Mouse (Mus musculus): Measurements from ENCODE around the gene Rmdn3. TPM values are rescaled to one million over a fixed set of nuclear protein-coding genes. Genes with fewer than 3 reads are reported as not detected.

Gene Rmdn3
- polyA plus RNA-seq (2012; ENCODE audit: insufficient read depth, insufficient read length, low replicate concordance, missing spikeins) = not detected in 2 replicates

- Histone ChIP-seq H3K27ac (ENCODE audit: insufficient read depth, low read depth, low read length) (peak within 1 kb of the TSS; percentile 59; the same call in 1 of the 2 replicates), H3K4me3 (ENCODE audit: insufficient read depth, low read depth, low read length) (peak within 1 kb of the TSS; percentile 67), H3K4me1 (ENCODE audit: control insufficient read depth, insufficient read depth, low read length) (peaks cover 6% of the 10 kb centered on the region; the same call in 1 of the 2 replicates)
- under 1% methylated on average over 57 of the region's 57 CpGs for WGBS
- TF ChIP-seq POLR2A (IDR thresholded peaks at IDR 0.05; ENCODE audit: insufficient read depth, low read depth, low read length) (peak; percentile 88), CTCF (IDR thresholded peaks at IDR 0.05; ENCODE audit: insufficient read depth, low read depth, low read length) (no peak)
Observed at GRCm38 (mm10) chr2:119156681-119157572, at the start of gene Rmdn3. Rmdn3 (minus strand) TSS chr2:119157034.

- 68% methylated on average over 4 of the region's 4 CpGs for WGBS
- Histone ChIP-seq H3K4me1 (ENCODE audit: control insufficient read depth, insufficient read depth, low read length) (no peaks in the 10 kb centered on the region; the same call in 1 of the 2 replicates), H3K4me3 (ENCODE audit: insufficient read depth, low read depth, low read length) (no peak overlapping the region), H3K27ac (ENCODE audit: insufficient read depth, low read depth, low read length) (no peak overlapping the region)
- TF ChIP-seq CTCF (IDR thresholded peaks at IDR 0.05; ENCODE audit: insufficient read depth, low read depth, low read length) (no peak), POLR2A (IDR thresholded peaks at IDR 0.05; ENCODE audit: insufficient read depth, low read depth, low read length) (no peak)
Observed at GRCm38 (mm10) chr2:119203871-119204460, 47.1 kb upstream of the Rmdn3 start.

- 44% methylated on average over 5 of the region's 5 CpGs for WGBS
- no peak overlapping the region for H3K4me3 ChIP-seq (ENCODE audit: insufficient read depth, low read depth, low read length)
- no peak for TF ChIP-seq POLR2A (IDR thresholded peaks at IDR 0.05; ENCODE audit: insufficient read depth, low read depth, low read length)
- no peak for TF ChIP-seq CTCF (IDR thresholded peaks at IDR 0.05; ENCODE audit: insufficient read depth, low read depth, low read length)
- H3K27ac ChIP-seq (ENCODE audit: insufficient read depth, low read depth, low read length) = no peak overlapping the region
- peaks cover 2% of the 10 kb centered on the region for H3K4me1 ChIP-seq (ENCODE audit: control insufficient read depth, insufficient read depth, low read length)
Observed at GRCm38 (mm10) chr2:119202914-119203453, 46.1 kb upstream of the Rmdn3 start.

DNA sequence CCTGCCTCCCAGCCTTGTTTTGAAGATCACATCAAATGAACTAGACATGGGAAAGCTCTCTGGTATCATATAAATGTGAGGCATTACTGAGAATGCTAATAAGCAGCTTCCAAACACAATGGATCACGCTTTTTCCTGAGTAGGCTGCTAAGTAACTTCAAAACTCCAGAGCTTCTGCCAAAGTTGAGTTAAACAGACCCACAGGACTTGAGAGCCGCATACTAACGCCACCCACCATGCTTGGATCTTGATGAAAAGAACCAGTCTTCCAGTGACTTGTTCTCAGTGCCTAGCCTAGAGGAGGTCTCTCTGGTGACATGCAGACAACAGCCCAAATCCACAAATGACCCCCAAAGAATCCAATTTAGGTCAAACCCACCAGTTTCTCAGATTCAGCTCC lies 42.1 kb upstream of the Rmdn3 start:
- 43% methylated on average over 3 of the region's 3 CpGs for WGBS
- H3K27ac ChIP-seq (ENCODE audit: insufficient read depth, low read depth, low read length) = no peak overlapping the region
- H3K4me3 ChIP-seq (ENCODE audit: insufficient read depth, low read depth, low read length) = no peak overlapping the region
- TF ChIP-seq POLR2A (IDR thresholded peaks at IDR 0.05; ENCODE audit: insufficient read depth, low read depth, low read length) (no peak), CTCF (IDR thresholded peaks at IDR 0.05; ENCODE audit: insufficient read depth, low read depth, low read length) (no peak)
- H3K4me1 ChIP-seq (ENCODE audit: control insufficient read depth, insufficient read depth, low read length) = peaks cover 2% of the 10 kb centered on the region; the same call in 1 of the 2 replicates

DNA sequence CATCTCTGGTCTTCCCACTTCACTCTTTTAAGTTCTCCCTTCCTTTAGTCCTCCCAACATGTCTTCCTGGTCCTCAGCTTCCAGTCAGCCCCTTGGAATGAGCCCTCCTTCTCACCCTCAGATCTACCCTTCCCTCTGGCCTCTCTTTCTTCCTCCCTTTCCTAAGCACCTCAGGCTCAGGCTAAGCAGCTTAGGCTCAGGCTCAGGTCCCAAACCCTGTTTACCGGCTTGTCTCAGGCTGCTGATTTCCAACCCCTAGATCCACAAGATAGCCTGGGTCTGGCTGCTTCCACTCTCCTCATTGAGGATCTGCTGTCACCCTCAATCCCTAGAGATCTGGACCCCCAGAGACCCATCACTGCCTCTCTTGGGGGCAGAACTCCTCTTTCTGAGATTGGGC lies 41.2 kb upstream of the Rmdn3 start:
- TF ChIP-seq POLR2A (IDR thresholded peaks at IDR 0.05; ENCODE audit: insufficient read depth, low read depth, low read length) = no peak
- no peak for TF ChIP-seq CTCF (IDR thresholded peaks at IDR 0.05; ENCODE audit: insufficient read depth, low read depth, low read length)
- Histone ChIP-seq H3K4me1 (ENCODE audit: control insufficient read depth, insufficient read depth, low read length) (peaks cover 2% of the 10 kb centered on the region; the same call in 1 of the 2 replicates), H3K4me3 (ENCODE audit: insufficient read depth, low read depth, low read length) (no peak overlapping the region), H3K27ac (ENCODE audit: insufficient read depth, low read depth, low read length) (no peak overlapping the region)
- 35% methylated on average over 1 of the region's 1 CpGs for WGBS

GRCm38 (mm10) chr2:119197493-119197892 lies 40.7 kb upstream of the Rmdn3 start:
- peaks cover 2% of the 10 kb centered on the region; the same call in 1 of the 2 replicates for H3K4me1 ChIP-seq (ENCODE audit: control insufficient read depth, insufficient read depth, low read length)
- 88% methylated on average over 1 of the region's 1 CpGs for WGBS
- no peak overlapping the region for H3K4me3 ChIP-seq (ENCODE audit: insufficient read depth, low read depth, low read length)
- TF ChIP-seq POLR2A (IDR thresholded peaks at IDR 0.05; ENCODE audit: insufficient read depth, low read depth, low read length) (no peak), CTCF (IDR thresholded peaks at IDR 0.05; ENCODE audit: insufficient read depth, low read depth, low read length) (no peak)
- H3K27ac ChIP-seq (ENCODE audit: insufficient read depth, low read depth, low read length) = no peak overlapping the region

- 60% methylated on average over 4 of the region's 4 CpGs for WGBS
- no peak for TF ChIP-seq CTCF (IDR thresholded peaks at IDR 0.05; ENCODE audit: insufficient read depth, low read depth, low read length)
- no peak for TF ChIP-seq POLR2A (IDR thresholded peaks at IDR 0.05; ENCODE audit: insufficient read depth, low read depth, low read length)
- no peak overlapping the region for H3K4me3 ChIP-seq (ENCODE audit: insufficient read depth, low read depth, low read length)
- H3K27ac ChIP-seq (ENCODE audit: insufficient read depth, low read depth, low read length) = no peak overlapping the region
- H3K4me1 ChIP-seq (ENCODE audit: control insufficient read depth, insufficient read depth, low read length) = peaks cover 2% of the 10 kb centered on the region; the same call in 1 of the 2 replicates
Observed at GRCm38 (mm10) chr2:119196316-119197108, 39.7 kb upstream of the Rmdn3 start.

DNA sequence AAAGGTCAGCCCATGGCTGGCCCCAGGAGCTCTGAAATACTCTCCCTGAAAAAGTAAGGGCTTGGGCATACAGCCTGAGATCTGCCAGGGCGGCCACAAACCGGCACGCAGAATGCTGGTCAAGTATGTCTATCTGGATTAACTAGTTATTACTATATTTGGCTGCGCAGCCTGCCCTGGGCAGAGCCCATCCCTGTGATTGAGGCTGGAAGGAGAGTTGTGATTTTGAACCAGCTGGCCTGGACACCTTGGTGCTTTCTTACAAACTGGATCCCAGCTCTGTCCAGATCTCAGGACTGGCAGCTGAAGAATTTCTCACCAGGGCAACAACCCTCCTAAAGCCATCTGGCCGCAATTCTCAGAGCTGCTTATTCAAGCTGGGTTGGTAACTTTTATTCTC lies 37.3 kb upstream of the Rmdn3 start:
- H3K4me1 ChIP-seq (ENCODE audit: control insufficient read depth, insufficient read depth, low read length) = peaks cover 4% of the 10 kb centered on the region
- no peak overlapping the region for H3K27ac ChIP-seq (ENCODE audit: insufficient read depth, low read depth, low read length)
- H3K4me3 ChIP-seq (ENCODE audit: insufficient read depth, low read depth, low read length) = no peak overlapping the region
- TF ChIP-seq CTCF (IDR thresholded peaks at IDR 0.05; ENCODE audit: insufficient read depth, low read depth, low read length) = no peak
- TF ChIP-seq POLR2A (IDR thresholded peaks at IDR 0.05; ENCODE audit: insufficient read depth, low read depth, low read length) = no peak
- 58% methylated on average over 5 of the region's 5 CpGs for WGBS

Measured in olfactory bulb, adult 2 months (tissue).